Mouse (Mus musculus): ENCODE measurements around the gene Rab8b. TPM values are rescaled to one million over a fixed set of nuclear protein-coding genes. Genes with fewer than 3 reads are reported as not detected.

Gene Rab8b
- 18.0 and 27.3 TPM in 2 replicates for polyA plus RNA-seq (2014; fragmentation: Nextera tagmentation; extraction: Ambion mirVana)

GRCm38 (mm10) chr9:66919382-66919971 lies at the start of gene Rab8b:
Gene Rab8b (minus strand): TSS chr9:66919687.
- peak within 1 kb of the TSS; percentile 95 for H3K9ac ChIP-seq (ENCODE audit: low read depth, low read length)
- peak within 1 kb of the TSS; percentile 83 for H3K4me2 ChIP-seq (replicated peaks; ENCODE audit: low read depth, low read length)
- no peaks in the 10 kb centered on the region for H3K9me3 ChIP-seq (ENCODE audit: control insufficient read depth, low read length)
- H3K4me3 ChIP-seq (ENCODE audit: low read length), result peak within 1 kb of the TSS; percentile 94
- H3K27me3 ChIP-seq (ENCODE audit: control insufficient read depth, insufficient read depth, low read length), result no peaks in the 10 kb centered on the region
- ATAC-seq (ENCODE audit: low FRiP score, low TSS enrichment), result peak; percentile 98
- peaks cover 7% of the 10 kb centered on the region; the same call in 1 of the 2 replicates for H3K4me1 ChIP-seq (ENCODE audit: control insufficient read depth, insufficient read depth, low read length)
- H3K36me3 ChIP-seq (ENCODE audit: control insufficient read depth, insufficient read depth, low read length), result 0 out of 2 replicates have a peak, but pooled peaks cover 3% of the 10 kb centered on the region
- peak within 1 kb of the TSS; percentile 90 for H3K27ac ChIP-seq (ENCODE audit: low read depth, low read length)
- under 1% methylated on average over 45 of the region's 49 CpGs for WGBS

GRCm38 (mm10) chr9:66967492-66967891 lies 48.0 kb upstream of the Rab8b start:
- 79% methylated on average over 8 of the region's 8 CpGs for whole genome bisulfite sequencing
- no peak overlapping the region for H3K27ac ChIP-seq (ENCODE audit: low read depth, low read length)
- H3K4me2 ChIP-seq (replicated peaks; ENCODE audit: low read depth, low read length), result no peak overlapping the region

GRCm38 (mm10) chr9:66961478-66961877 lies 42.0 kb upstream of the Rab8b start:
- Histone ChIP-seq H3K4me3 (ENCODE audit: low read length) (no peak overlapping the region), H3K9me3 (ENCODE audit: control insufficient read depth, low read length) (no peaks in the 10 kb centered on the region), H3K27ac (ENCODE audit: low read depth, low read length) (no peak overlapping the region), H3K27me3 (ENCODE audit: control insufficient read depth, insufficient read depth, low read length) (no peaks in the 10 kb centered on the region), H3K4me1 (ENCODE audit: control insufficient read depth, insufficient read depth, low read length) (no peaks in the 10 kb centered on the region), H3K36me3 (ENCODE audit: control insufficient read depth, insufficient read depth, low read length) (no peaks in the 10 kb centered on the region), H3K4me2 (replicated peaks; ENCODE audit: low read depth, low read length) (no peak overlapping the region), H3K9ac (ENCODE audit: low read depth, low read length) (no peak overlapping the region)
- ATAC-seq (ENCODE audit: low FRiP score, low TSS enrichment), result no peak
- 70% methylated on average over 3 of the region's 3 CpGs for WGBS

More at GRCm38 (mm10) chr9:66967492-66967891, 48.0 kb upstream of the Rab8b start:
- H3K4me3 ChIP-seq (ENCODE audit: low read length), result no peak overlapping the region
- ATAC-seq (ENCODE audit: low FRiP score, low TSS enrichment), result no peak
- no peaks in the 10 kb centered on the region for H3K27me3 ChIP-seq (ENCODE audit: control insufficient read depth, insufficient read depth, low read length)
- H3K4me1 ChIP-seq (ENCODE audit: control insufficient read depth, insufficient read depth, low read length), result no peaks in the 10 kb centered on the region
- H3K36me3 ChIP-seq (ENCODE audit: control insufficient read depth, insufficient read depth, low read length), result peaks cover 19% of the 10 kb centered on the region
- H3K9me3 ChIP-seq (ENCODE audit: control insufficient read depth, low read length), result no peaks in the 10 kb centered on the region
- no peak overlapping the region for H3K9ac ChIP-seq (ENCODE audit: low read depth, low read length)

GRCm38 (mm10) chr9:66957451-66957850 lies 38.0 kb upstream of the Rab8b start:
- no peak for ATAC-seq (ENCODE audit: low FRiP score, low TSS enrichment)
- H3K27me3 ChIP-seq (ENCODE audit: control insufficient read depth, insufficient read depth, low read length), result no peaks in the 10 kb centered on the region
- H3K36me3 ChIP-seq (ENCODE audit: control insufficient read depth, insufficient read depth, low read length), result 0 out of 2 replicates have a peak, but pooled peaks cover 4% of the 10 kb centered on the region
- no peak overlapping the region for H3K4me3 ChIP-seq (ENCODE audit: low read length)
- 93% methylated on average over 3 of the region's 3 CpGs for WGBS
- H3K4me1 ChIP-seq (ENCODE audit: control insufficient read depth, insufficient read depth, low read length), result no peaks in the 10 kb centered on the region
- no peak overlapping the region for H3K4me2 ChIP-seq (replicated peaks; ENCODE audit: low read depth, low read length)
- H3K27ac ChIP-seq (ENCODE audit: low read depth, low read length), result no peak overlapping the region
- no peaks in the 10 kb centered on the region for H3K9me3 ChIP-seq (ENCODE audit: control insufficient read depth, low read length)
- H3K9ac ChIP-seq (ENCODE audit: low read depth, low read length), result no peak overlapping the region

GRCm38 (mm10) chr9:66952886-66953285 lies 33.4 kb upstream of the Rab8b start:
- no peaks in the 10 kb centered on the region for H3K4me1 ChIP-seq (ENCODE audit: control insufficient read depth, insufficient read depth, low read length)
- no peak overlapping the region for H3K4me3 ChIP-seq (ENCODE audit: low read length)
- WGBS, result 86% methylated on average over 2 of the region's 2 CpGs
- no peaks in the 10 kb centered on the region for H3K9me3 ChIP-seq (ENCODE audit: control insufficient read depth, low read length)
- ATAC-seq (ENCODE audit: low FRiP score, low TSS enrichment), result no peak
- no peak overlapping the region for H3K4me2 ChIP-seq (replicated peaks; ENCODE audit: low read depth, low read length)
- no peak overlapping the region for H3K9ac ChIP-seq (ENCODE audit: low read depth, low read length)
- peaks cover 14% of the 10 kb centered on the region for H3K36me3 ChIP-seq (ENCODE audit: control insufficient read depth, insufficient read depth, low read length)
- no peaks in the 10 kb centered on the region for H3K27me3 ChIP-seq (ENCODE audit: control insufficient read depth, insufficient read depth, low read length)
- H3K27ac ChIP-seq (ENCODE audit: low read depth, low read length), result no peak overlapping the region

GRCm38 (mm10) chr9:66952321-66952720 lies 32.8 kb upstream of the Rab8b start:
- Histone ChIP-seq H3K9me3 (ENCODE audit: control insufficient read depth, low read length) (no peaks in the 10 kb centered on the region), H3K9ac (ENCODE audit: low read depth, low read length) (no peak overlapping the region)

GRCm38 (mm10) chr9:66948536-66948935 lies 29.0 kb upstream of the Rab8b start:
- no peak overlapping the region for H3K9ac ChIP-seq (ENCODE audit: low read depth, low read length)
- H3K4me1 ChIP-seq (ENCODE audit: control insufficient read depth, insufficient read depth, low read length), result peaks cover 3% of the 10 kb centered on the region; the same call in 1 of the 2 replicates
- ATAC-seq (ENCODE audit: low FRiP score, low TSS enrichment), result no peak
- H3K27me3 ChIP-seq (ENCODE audit: control insufficient read depth, insufficient read depth, low read length), result no peaks in the 10 kb centered on the region
- H3K36me3 ChIP-seq (ENCODE audit: control insufficient read depth, insufficient read depth, low read length), result peaks cover 13% of the 10 kb centered on the region
- no peak overlapping the region for H3K27ac ChIP-seq (ENCODE audit: low read depth, low read length)
- H3K9me3 ChIP-seq (ENCODE audit: control insufficient read depth, low read length), result no peaks in the 10 kb centered on the region
- no peak overlapping the region for H3K4me3 ChIP-seq (ENCODE audit: low read length)
- WGBS, result 96% methylated on average over 2 of the region's 2 CpGs
- no peak overlapping the region for H3K4me2 ChIP-seq (replicated peaks; ENCODE audit: low read depth, low read length)

More at GRCm38 (mm10) chr9:66952321-66952720, 32.8 kb upstream of the Rab8b start:
- no peaks in the 10 kb centered on the region for H3K4me1 ChIP-seq (ENCODE audit: control insufficient read depth, insufficient read depth, low read length)
- WGBS, result 77% methylated on average over 8 of the region's 8 CpGs
- no peaks in the 10 kb centered on the region for H3K27me3 ChIP-seq (ENCODE audit: control insufficient read depth, insufficient read depth, low read length)
- no peak overlapping the region for H3K4me3 ChIP-seq (ENCODE audit: low read length)
- no peak for ATAC-seq (ENCODE audit: low FRiP score, low TSS enrichment)
- no peak overlapping the region for H3K4me2 ChIP-seq (replicated peaks; ENCODE audit: low read depth, low read length)
- H3K27ac ChIP-seq (ENCODE audit: low read depth, low read length), result no peak overlapping the region
- peaks cover 17% of the 10 kb centered on the region for H3K36me3 ChIP-seq (ENCODE audit: control insufficient read depth, insufficient read depth, low read length)

GRCm38 (mm10) chr9:66945647-66946641 lies 26.5 kb upstream of the Rab8b start, which contains the start of gene Rps27l:
Gene Rps27l (plus strand): TSS chr9:66946086.
- WGBS, result under 1% methylated on average over 77 of the region's 77 CpGs
- H3K4me3 ChIP-seq (ENCODE audit: low read length), result peak within 1 kb of the TSS; percentile 84
- H3K36me3 ChIP-seq (ENCODE audit: control insufficient read depth, insufficient read depth, low read length), result peaks cover 13% of the 10 kb centered on the region
- no peaks in the 10 kb centered on the region for H3K9me3 ChIP-seq (ENCODE audit: control insufficient read depth, low read length)
- peaks cover 3% of the 10 kb centered on the region; the same call in 1 of the 2 replicates for H3K4me1 ChIP-seq (ENCODE audit: control insufficient read depth, insufficient read depth, low read length)
- H3K4me2 ChIP-seq (replicated peaks; ENCODE audit: low read depth, low read length), result peak within 1 kb of the TSS; percentile 84
- peak; percentile 99 for ATAC-seq (ENCODE audit: low FRiP score, low TSS enrichment)
- H3K9ac ChIP-seq (ENCODE audit: low read depth, low read length), result peak within 1 kb of the TSS; percentile 92
- H3K27ac ChIP-seq (ENCODE audit: low read depth, low read length), result peak within 1 kb of the TSS; percentile 91
- no peaks in the 10 kb centered on the region for H3K27me3 ChIP-seq (ENCODE audit: control insufficient read depth, insufficient read depth, low read length)

Measured in kidney, embryonic 14.5 days (tissue).